Mouse (Mus musculus): Measurements from ENCODE around the gene Dvl3. TPM values are rescaled to one million over a fixed set of nuclear protein-coding genes. Genes with fewer than 3 reads are reported as not detected.

The Dvl3 gene
- 3.7 and 5.3 TPM in 2 replicates for polyA plus RNA-seq (2015; fragmentation: Nextera tagmentation; extraction: Ambion mirVana)

GRCm38 (mm10) chr16:20516726-20517201 lies at the start of gene Dvl3:
Dvl3 (plus strand) TSS chr16:20516982.
- ATAC-seq (ENCODE audit: low read depth): peak; percentile 98
- no peaks in the 10 kb centered on the region for H3K9me3 ChIP-seq (replicated peaks; ENCODE audit: control insufficient read depth, low read length)
- peak within 1 kb of the TSS; percentile 95 for H3K9ac ChIP-seq (ENCODE audit: low read depth, low read length)
- WGBS (ENCODE audit: insufficient replicate concordance): under 1% methylated on average over 50 of the region's 55 CpGs
- H3K27ac ChIP-seq (ENCODE audit: low read length): peak within 1 kb of the TSS; percentile 85
- no peaks in the 10 kb centered on the region for H3K27me3 ChIP-seq (ENCODE audit: control insufficient read depth, insufficient read depth, low read depth, low read length)
- no peaks in the 10 kb centered on the region for H3K36me3 ChIP-seq (ENCODE audit: control insufficient read depth, insufficient read depth)
- peak within 1 kb of the TSS; percentile 79 for H3K4me2 ChIP-seq (ENCODE audit: low read depth, low read length)
- peak within 1 kb of the TSS; percentile 92 for H3K4me3 ChIP-seq (ENCODE audit: low read depth, low read length)
- peaks cover 26% of the 10 kb centered on the region for H3K4me1 ChIP-seq (ENCODE audit: control insufficient read depth, low read depth, low read length)

DNA sequence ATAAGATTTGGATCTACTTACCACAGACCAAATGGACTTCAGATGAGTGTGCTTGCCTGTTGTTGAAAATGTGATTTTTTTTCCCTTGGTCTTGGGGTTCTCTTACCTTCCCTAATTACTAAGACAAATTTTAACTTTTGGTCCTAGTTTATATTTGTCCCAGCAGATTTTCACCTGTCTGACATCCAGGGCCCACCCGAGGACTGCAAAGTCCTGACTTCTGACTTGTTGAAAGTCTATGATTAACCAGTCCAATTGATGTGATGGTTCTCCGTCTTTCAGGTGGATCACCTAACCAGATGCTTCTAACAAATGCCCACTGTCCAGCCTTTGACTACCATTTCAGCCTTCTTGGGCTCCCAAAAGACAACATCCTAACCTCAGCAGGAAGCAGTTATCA lies 45.8 kb upstream of the Dvl3 start:
- Histone ChIP-seq H3K4me3 (ENCODE audit: low read depth, low read length) (no peak overlapping the region), H3K9ac (ENCODE audit: low read depth, low read length) (no peak overlapping the region), H3K27ac (ENCODE audit: low read length) (no peak overlapping the region), H3K9me3 (replicated peaks; ENCODE audit: control insufficient read depth, low read length) (no peaks in the 10 kb centered on the region), H3K4me2 (ENCODE audit: low read depth, low read length) (no peak overlapping the region), H3K27me3 (ENCODE audit: control insufficient read depth, insufficient read depth, low read depth, low read length) (no peaks in the 10 kb centered on the region), H3K4me1 (ENCODE audit: control insufficient read depth, low read depth, low read length) (no peaks in the 10 kb centered on the region), H3K36me3 (ENCODE audit: control insufficient read depth, insufficient read depth) (no peaks in the 10 kb centered on the region)
- no peak for ATAC-seq (ENCODE audit: low read depth)
- 50% methylated on average over 2 of the region's 2 CpGs for WGBS (ENCODE audit: insufficient replicate concordance)

GRCm38 (mm10) chr16:20471686-20472085 lies 45.1 kb upstream of the Dvl3 start:
- Histone ChIP-seq H3K4me2 (ENCODE audit: low read depth, low read length) (no peak overlapping the region), H3K9me3 (replicated peaks; ENCODE audit: control insufficient read depth, low read length) (no peaks in the 10 kb centered on the region), H3K4me1 (ENCODE audit: control insufficient read depth, low read depth, low read length) (no peaks in the 10 kb centered on the region), H3K27me3 (ENCODE audit: control insufficient read depth, insufficient read depth, low read depth, low read length) (no peaks in the 10 kb centered on the region), H3K27ac (ENCODE audit: low read length) (no peak overlapping the region), H3K36me3 (ENCODE audit: control insufficient read depth, insufficient read depth) (no peaks in the 10 kb centered on the region), H3K4me3 (ENCODE audit: low read depth, low read length) (no peak overlapping the region), H3K9ac (ENCODE audit: low read depth, low read length) (no peak overlapping the region)
- WGBS (ENCODE audit: insufficient replicate concordance): 50% methylated on average over 1 of the region's 1 CpGs
- no peak for ATAC-seq (ENCODE audit: low read depth)

DNA sequence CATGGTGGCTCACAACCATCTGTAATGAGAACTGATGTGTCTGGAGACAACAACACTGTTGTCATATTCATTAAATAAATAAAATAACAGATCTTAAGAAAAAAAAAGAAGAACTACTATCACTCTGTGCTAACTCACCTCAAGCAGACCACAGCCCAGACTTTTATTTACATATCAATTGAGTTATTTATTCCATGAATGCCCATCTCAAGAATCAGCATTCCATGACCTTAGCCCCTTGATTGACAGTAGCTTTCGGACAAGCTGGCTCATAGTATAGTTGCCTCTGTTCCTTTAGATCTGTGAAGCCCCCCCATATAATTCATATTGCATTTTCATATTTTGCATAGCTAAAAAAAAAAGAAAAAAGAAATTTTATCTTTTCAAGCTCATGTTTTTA lies 43.0 kb upstream of the Dvl3 start:
- no peak overlapping the region for H3K9ac ChIP-seq (ENCODE audit: low read depth, low read length)
- H3K27ac ChIP-seq (ENCODE audit: low read length): no peak overlapping the region
- no peaks in the 10 kb centered on the region for H3K27me3 ChIP-seq (ENCODE audit: control insufficient read depth, insufficient read depth, low read depth, low read length)
- H3K36me3 ChIP-seq (ENCODE audit: control insufficient read depth, insufficient read depth): no peaks in the 10 kb centered on the region
- 73% methylated on average over 1 of the region's 1 CpGs for WGBS (ENCODE audit: insufficient replicate concordance)
- no peaks in the 10 kb centered on the region for H3K4me1 ChIP-seq (ENCODE audit: control insufficient read depth, low read depth, low read length)
- no peak for ATAC-seq (ENCODE audit: low read depth)
- no peak overlapping the region for H3K4me3 ChIP-seq (ENCODE audit: low read depth, low read length)
- H3K9me3 ChIP-seq (replicated peaks; ENCODE audit: control insufficient read depth, low read length): no peaks in the 10 kb centered on the region
- H3K4me2 ChIP-seq (ENCODE audit: low read depth, low read length): no peak overlapping the region

DNA sequence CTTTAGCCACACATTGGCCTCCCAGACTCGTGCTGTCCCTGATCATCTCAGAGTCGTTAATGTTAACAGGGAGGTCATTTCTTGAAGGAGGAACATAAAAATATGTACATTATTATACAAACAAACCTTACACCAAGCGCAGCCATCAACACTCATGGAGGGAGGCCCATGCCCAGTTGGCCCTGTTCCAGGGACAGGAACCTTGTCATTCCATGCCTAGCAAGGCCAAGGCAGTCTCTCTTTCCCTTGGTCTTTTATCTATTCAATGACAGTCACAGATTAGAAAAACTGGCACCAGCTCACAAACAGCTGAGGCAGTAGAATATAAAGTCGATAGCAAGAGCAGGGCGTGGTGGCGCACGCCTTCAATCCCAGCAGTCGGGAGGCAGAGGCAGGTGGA lies 42.6 kb upstream of the Dvl3 start:
- no peak for ATAC-seq (ENCODE audit: low read depth)
- Histone ChIP-seq H3K4me3 (ENCODE audit: low read depth, low read length) (no peak overlapping the region), H3K9me3 (replicated peaks; ENCODE audit: control insufficient read depth, low read length) (no peaks in the 10 kb centered on the region), H3K27me3 (ENCODE audit: control insufficient read depth, insufficient read depth, low read depth, low read length) (no peaks in the 10 kb centered on the region), H3K4me1 (ENCODE audit: control insufficient read depth, low read depth, low read length) (no peaks in the 10 kb centered on the region), H3K9ac (ENCODE audit: low read depth, low read length) (no peak overlapping the region), H3K36me3 (ENCODE audit: control insufficient read depth, insufficient read depth) (no peaks in the 10 kb centered on the region), H3K27ac (ENCODE audit: low read length) (no peak overlapping the region), H3K4me2 (ENCODE audit: low read depth, low read length) (no peak overlapping the region)
- 63% methylated on average over 8 of the region's 8 CpGs for WGBS (ENCODE audit: insufficient replicate concordance)

DNA sequence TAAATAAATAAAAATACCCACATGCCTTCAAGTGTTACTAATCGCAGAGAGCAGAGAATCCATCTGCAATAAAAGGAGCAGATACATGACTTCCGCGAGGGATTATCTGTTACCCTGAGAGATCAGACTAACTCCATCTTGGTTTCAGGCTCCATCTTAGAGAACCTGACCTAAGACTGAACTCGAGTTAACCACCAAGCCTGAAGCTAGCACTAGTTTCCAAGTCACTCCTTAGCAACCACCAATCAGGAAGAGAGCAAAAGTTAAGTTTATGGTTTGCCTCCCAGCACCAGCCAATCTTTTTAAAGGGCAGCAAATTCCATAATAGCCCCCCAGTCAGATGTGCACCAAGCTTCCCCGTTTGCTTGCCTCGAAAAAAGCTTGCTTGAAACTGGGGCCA lies 42.0 kb upstream of the Dvl3 start:
- no peak for ATAC-seq (ENCODE audit: low read depth)
- 73% methylated on average over 6 of the region's 6 CpGs for WGBS (ENCODE audit: insufficient replicate concordance)
- no peak overlapping the region for H3K4me2 ChIP-seq (ENCODE audit: low read depth, low read length)
- no peaks in the 10 kb centered on the region for H3K4me1 ChIP-seq (ENCODE audit: control insufficient read depth, low read depth, low read length)
- H3K27me3 ChIP-seq (ENCODE audit: control insufficient read depth, insufficient read depth, low read depth, low read length): no peaks in the 10 kb centered on the region
- no peaks in the 10 kb centered on the region for H3K9me3 ChIP-seq (replicated peaks; ENCODE audit: control insufficient read depth, low read length)
- no peak overlapping the region for H3K9ac ChIP-seq (ENCODE audit: low read depth, low read length)
- H3K27ac ChIP-seq (ENCODE audit: low read length): no peak overlapping the region
- no peak overlapping the region for H3K4me3 ChIP-seq (ENCODE audit: low read depth, low read length)
- H3K36me3 ChIP-seq (ENCODE audit: control insufficient read depth, insufficient read depth): no peaks in the 10 kb centered on the region

DNA sequence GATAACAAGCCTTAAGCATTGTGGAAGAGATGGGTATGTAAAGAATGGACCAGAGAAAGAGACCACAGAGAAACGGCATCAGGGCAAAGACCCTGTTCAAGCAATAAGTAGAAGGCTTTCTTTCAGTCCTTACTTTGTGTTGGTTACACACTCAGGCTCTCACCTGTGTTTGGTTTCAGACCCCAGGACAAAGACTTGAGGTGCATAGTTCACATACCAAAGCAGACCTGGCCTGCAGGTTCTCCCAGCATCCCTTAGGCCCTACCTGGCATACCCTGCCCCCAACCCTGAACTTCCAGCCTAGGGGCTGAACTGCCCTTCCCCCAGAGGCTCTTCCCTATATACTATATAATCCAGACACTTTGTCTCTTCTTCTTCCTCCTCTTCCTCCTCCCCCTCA lies 41.4 kb upstream of the Dvl3 start:
- Histone ChIP-seq H3K4me1 (ENCODE audit: control insufficient read depth, low read depth, low read length) (no peaks in the 10 kb centered on the region), H3K27me3 (ENCODE audit: control insufficient read depth, insufficient read depth, low read depth, low read length) (no peaks in the 10 kb centered on the region), H3K9me3 (replicated peaks; ENCODE audit: control insufficient read depth, low read length) (no peaks in the 10 kb centered on the region), H3K27ac (ENCODE audit: low read length) (no peak overlapping the region), H3K9ac (ENCODE audit: low read depth, low read length) (no peak overlapping the region), H3K4me2 (ENCODE audit: low read depth, low read length) (no peak overlapping the region), H3K4me3 (ENCODE audit: low read depth, low read length) (no peak overlapping the region), H3K36me3 (ENCODE audit: control insufficient read depth, insufficient read depth) (no peaks in the 10 kb centered on the region)
- ATAC-seq (ENCODE audit: low read depth): no peak
- WGBS (ENCODE audit: insufficient replicate concordance): 65% methylated on average over 1 of the region's 1 CpGs

- peak; percentile 48; the same call in 1 of the 2 replicates for ATAC-seq (ENCODE audit: low read depth)
- Histone ChIP-seq H3K9ac (ENCODE audit: low read depth, low read length) (no peak overlapping the region), H3K4me1 (ENCODE audit: control insufficient read depth, low read depth, low read length) (no peaks in the 10 kb centered on the region), H3K9me3 (replicated peaks; ENCODE audit: control insufficient read depth, low read length) (no peaks in the 10 kb centered on the region), H3K27me3 (ENCODE audit: control insufficient read depth, insufficient read depth, low read depth, low read length) (no peaks in the 10 kb centered on the region), H3K36me3 (ENCODE audit: control insufficient read depth, insufficient read depth) (no peaks in the 10 kb centered on the region), H3K4me3 (ENCODE audit: low read depth, low read length) (no peak overlapping the region), H3K4me2 (ENCODE audit: low read depth, low read length) (no peak overlapping the region), H3K27ac (ENCODE audit: low read length) (peak overlapping the region; percentile 24; the same call in 1 of the 2 replicates)
- 54% methylated on average over 1 of the region's 1 CpGs for WGBS (ENCODE audit: insufficient replicate concordance)
Measured at GRCm38 (mm10) chr16:20476857-20477256, 39.9 kb upstream of the Dvl3 start.

DNA sequence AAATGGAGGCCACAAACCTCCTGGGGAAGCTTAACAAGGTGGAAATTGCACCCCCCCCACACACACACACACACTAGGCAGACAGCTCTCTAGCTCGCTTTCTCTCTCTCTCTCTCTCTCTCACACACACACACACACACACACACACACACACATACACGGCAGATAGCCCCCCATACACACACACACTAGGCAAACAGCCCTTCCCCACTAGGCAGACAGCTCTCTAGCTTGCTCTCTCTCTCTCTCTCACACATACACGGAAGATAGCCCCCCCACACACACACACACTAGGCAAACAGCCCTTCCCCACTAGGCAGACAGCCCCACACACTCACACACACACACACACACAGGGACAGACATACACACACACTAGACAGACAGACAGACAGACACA lies 39.5 kb upstream of the Dvl3 start:
- no peaks in the 10 kb centered on the region for H3K9me3 ChIP-seq (replicated peaks; ENCODE audit: control insufficient read depth, low read length)
- no peak overlapping the region for H3K9ac ChIP-seq (ENCODE audit: low read depth, low read length)
- H3K27me3 ChIP-seq (ENCODE audit: control insufficient read depth, insufficient read depth, low read depth, low read length): no peaks in the 10 kb centered on the region
- no peak overlapping the region for H3K4me2 ChIP-seq (ENCODE audit: low read depth, low read length)
- H3K27ac ChIP-seq (ENCODE audit: low read length): no peak overlapping the region
- no peaks in the 10 kb centered on the region for H3K36me3 ChIP-seq (ENCODE audit: control insufficient read depth, insufficient read depth)
- no peak overlapping the region for H3K4me3 ChIP-seq (ENCODE audit: low read depth, low read length)
- no peak for ATAC-seq (ENCODE audit: low read depth)
- no peaks in the 10 kb centered on the region for H3K4me1 ChIP-seq (ENCODE audit: control insufficient read depth, low read depth, low read length)
- WGBS (ENCODE audit: insufficient replicate concordance): 55% methylated on average over 3 of the region's 3 CpGs
